ENCODE assay signal across 10 mouse cellular contexts in the genomic region with DNA sequence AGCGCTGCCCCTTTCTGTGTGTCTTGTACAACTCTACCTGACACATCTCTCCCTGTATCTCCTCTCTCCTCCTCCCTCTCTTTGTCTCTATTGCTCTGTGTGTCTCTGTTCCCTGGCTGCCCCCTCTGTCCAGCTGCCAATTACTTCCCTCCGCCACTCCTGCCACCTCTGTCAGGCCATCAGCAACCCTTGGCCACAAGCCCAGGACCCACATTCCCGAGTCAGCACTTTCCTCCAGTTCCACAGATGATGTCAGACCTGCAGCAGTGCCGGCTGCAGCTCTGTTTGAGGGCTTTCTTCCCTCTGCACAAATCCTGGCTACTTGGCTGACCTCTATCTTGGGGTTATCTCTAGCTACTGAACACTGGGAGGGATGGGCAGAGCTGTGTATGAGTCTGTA. TPM values are rescaled to one million over a fixed set of nuclear protein-coding genes. Genes with fewer than 3 reads are reported as not detected.
DNase-seq lines count a peak whose midpoint lies in the region.
"Had no signal": no experiment of that assay in that cellular context is flagged by ENCODE, and none has a peak within 500 bp of the region (broad histone marks: within the 10 kb centered on the region; RNA-seq: fewer than 3 reads in every experiment).

No protein-coding gene starts in this region.

- no peaks in the 10 kb centered on the region for H3K36me3 ChIP-seq in midbrain, embryonic 10.5 days
- H3K36me3 ChIP-seq: stomach, embryonic 15.5 days had no signal

- 78% methylated on average over 4 of the region's 4 CpGs for WGBS in midbrain, embryonic 10.5 days

- H3K4me3 ChIP-seq in midbrain, embryonic 10.5 days: no peak overlapping the region
- H3K4me3 ChIP-seq: stomach, embryonic 15.5 days had no signal

- no peak overlapping the region for H3K27ac ChIP-seq in midbrain, embryonic 10.5 days (replicated peaks)
- H3K27ac ChIP-seq: stomach, embryonic 15.5 days had no signal

- H3K4me1 ChIP-seq in midbrain, embryonic 10.5 days: peaks cover 22% of the 10 kb centered on the region

- DNase-seq in adrenal gland, adult 2 months: peak; percentile 55
- DNase-seq in adrenal gland, adult 18-20 months (ENCODE audit: low spot score in 2 of 2): no peak
- DNase-seq in layer of hippocampus, adult 9-11 months: peak; percentile 75
- DNase-seq in layer of hippocampus, adult 11-12 months (ENCODE audit: low spot score): no peak
- DNase-seq in adrenal gland, postnatal 25 days: peak; percentile 36
- DNase-seq in kidney, postnatal 10 days: peak; percentile 74
- no peak for DNase-seq in midbrain, embryonic 10.5 days (ENCODE audit: low spot score)
- no peak for DNase-seq in ovary, postnatal 36 days (ENCODE audit: low spot score)
- DNase-seq: cerebellum, adult 8-10 months had no signal

- no peaks in the 10 kb centered on the region for H3K9me3 ChIP-seq in midbrain, embryonic 10.5 days (replicated peaks)
- H3K9me3 ChIP-seq: stomach, embryonic 15.5 days had no signal

- peaks cover 8% of the 10 kb centered on the region for H3K27me3 ChIP-seq in midbrain, embryonic 10.5 days (ENCODE audit: low read depth, poor library complexity, severe bottlenecking)
- H3K27me3 ChIP-seq: stomach, embryonic 15.5 days had no signal

RNA-seq across cellular contexts. Expression of gene Syt3, which starts 5.6 kb away (rescaled TPM):
- 1 to 10 TPM; 4.8 to 6.2 TPM for total RNA-seq in adrenal gland, adult 2 months (2021)
- 12.1 and 16.0 TPM in 2 replicates for polyA plus RNA-seq in adrenal gland, adult 2 months (2012; rRNA removed)
- total RNA-seq in adrenal gland, adult 18-20 months (2021): 1 to 10 TPM; 4.7 to 6.9 TPM
- 4.1 and 5.7 TPM in 2 replicates for total RNA-seq in adrenal gland, postnatal 25 days (2021)
- polyA plus RNA-seq in midbrain, embryonic 10.5 days (2016; fragmentation: Nextera tagmentation; extraction: Ambion mirVana): 1.9 and 2.0 TPM in 2 replicates

RNA-seq across cellular contexts. Expression of gene 1700008O03Rik, which starts 7.3 kb away (rescaled TPM):
- total RNA-seq in adrenal gland, adult 2 months (2021): 1 to 10 TPM in 1 of 2 experiments, under 1 TPM in 1; 0.66 to 1.2 TPM
- 1.6 and 2.3 TPM in 2 replicates for polyA plus RNA-seq in adrenal gland, adult 2 months (2012; rRNA removed)
- 1 to 10 TPM in 1 of 2 experiments, under 1 TPM in 1; 0.86 to 1.0 TPM for total RNA-seq in adrenal gland, adult 18-20 months (2021)
- total RNA-seq in adrenal gland, postnatal 25 days (2021): 2.3 TPM in 1 of 2 replicates, not detected in the other
- 1.7 TPM in 2 replicates for polyA plus RNA-seq in midbrain, embryonic 10.5 days (2016; fragmentation: Nextera tagmentation; extraction: Ambion mirVana)

RNA-seq across cellular contexts. Expression of gene Lrrc4b, which starts 50.5 kb away (rescaled TPM):
- 1 to 10 TPM; 5.1 to 8.5 TPM for total RNA-seq in adrenal gland, adult 2 months (2021)
- polyA plus RNA-seq in adrenal gland, adult 2 months (2012; rRNA removed): 10.3 and 16.3 TPM in 2 replicates
- total RNA-seq in adrenal gland, adult 18-20 months (2021): 1 to 10 TPM; 5.0 to 7.3 TPM
- 4.3 and 5.8 TPM in 2 replicates for total RNA-seq in adrenal gland, postnatal 25 days (2021)
- polyA plus RNA-seq in midbrain, embryonic 10.5 days (2016; fragmentation: Nextera tagmentation; extraction: Ambion mirVana): 2.4 and 3.5 TPM in 2 replicates

Comparison
In these comparisons a context has a peak if more than half of its experiments do, and no peak if none do; other contexts are left out.
1. DNase-seq: peak in adrenal gland, adult 2 months (single experiment), layer of hippocampus, adult 9-11 months (single experiment), adrenal gland, postnatal 25 days (single experiment) and kidney, postnatal 10 days (single experiment); none in adrenal gland, adult 18-20 months (0 of 2), layer of hippocampus, adult 11-12 months (single experiment), midbrain, embryonic 10.5 days (single experiment) and ovary, postnatal 36 days (single experiment).